Mouse (Mus musculus) heart, embryonic 15.5 days (tissue): ENCODE results near the gene Gosr1. TPM values are rescaled to one million over a fixed set of nuclear protein-coding genes. Genes with fewer than 3 reads are reported as not detected.
"Not testable (repeated sequence)": the region's sequence is repeated elsewhere in the genome, so short reads cannot be mapped to it uniquely, and the experiment has no call there.

Source experiments
- ATAC-seq: fragments of 200-750 bp; cut with Nextera tagmentation; replicated peaks from 2 replicates; pipeline ENCODE4 v1.8.0; 2017; ENCODE audit warnings: low read depth, moderate TSS enrichment; ENCODE audit not compliant: insufficient number of reproducible peaks, insufficient read depth, low FRiP score
- H3K27ac ChIP-seq: fragments of 300-500 bp; sonication (generic); 2 replicates; pipeline ENCODE4 v1.5.1; 2015; ENCODE audit warnings: mild to moderate bottlenecking, inconsistent platforms
- H3K27me3 ChIP-seq: fragments of 300-500 bp; sonication (generic); 2 replicates; pipeline ENCODE4 v1.6.1; 2015; ENCODE audit warnings: inconsistent platforms
- H3K36me3 ChIP-seq: fragments of 300-500 bp; sonication (generic); 2 replicates; pipeline ENCODE4 v1.6.1; 2015; ENCODE audit warnings: mild to moderate bottlenecking, inconsistent platforms
- H3K4me1 ChIP-seq: fragments of 300-500 bp; sonication (generic); replicated peaks from 2 replicates; pipeline ENCODE4 v1.6.1; 2015; ENCODE audit warnings: inconsistent platforms
- H3K4me2 ChIP-seq: fragments of 300-500 bp; sonication (generic); 2 replicates; pipeline ENCODE4 v1.6.1; 2015; ENCODE audit warnings: inconsistent platforms, mild to moderate bottlenecking, moderate library complexity
- H3K4me3 ChIP-seq: fragments of 300-500 bp; sonication (generic); 2 replicates; pipeline ENCODE4 v1.5.1; 2015; ENCODE audit warnings: mild to moderate bottlenecking, inconsistent platforms
- H3K9ac ChIP-seq: fragments of 300-500 bp; sonication (generic); 2 replicates; pipeline ENCODE4 v1.6.1; 2015; ENCODE audit warnings: mild to moderate bottlenecking, inconsistent platforms
- H3K9me3 ChIP-seq: fragments of 300-500 bp; sonication (generic); replicated peaks from 2 replicates; pipeline ENCODE4 v1.6.1; 2016; ENCODE audit warnings: inconsistent platforms
- WGBS: fragments of 180-500 bp; shearing (Covaris S2); methylation state at CpG from one replicate; pipeline ENCODE4 v1.1.7; 2015; ENCODE audit warnings: mixed read lengths; 5-methylcytosine and 5-hydroxymethylcytosine counted together
- polyA plus RNA-seq: library from polyadenylated mRNA; unstranded; fragments of >200 nt; fragmentation: Nextera tagmentation; extraction: Ambion mirVana; gene quantifications from 2 replicates; pipeline ENCODE4 v1.2.1, GENCODE M21; 2015

Gene Gosr1
- 14.9 and 19.6 TPM in 2 replicates for polyA plus RNA-seq

- H3K9ac ChIP-seq = peak within 1 kb of the TSS; percentile 89
- peak within 1 kb of the TSS; percentile 90 for H3K27ac ChIP-seq
- peaks cover 4% of the 10 kb centered on the region; the same call in 1 of the 2 replicates for H3K27me3 ChIP-seq
- H3K4me2 ChIP-seq = peak within 1 kb of the TSS; percentile 76
- H3K9me3 ChIP-seq = no peaks in the 10 kb centered on the region
- ATAC-seq = peak; percentile 96
- H3K4me1 ChIP-seq = peaks cover 3% of the 10 kb centered on the region; the same call in 1 of the 2 replicates
- peak within 1 kb of the TSS; percentile 97 for H3K4me3 ChIP-seq
- under 1% methylated on average over 28 of the region's 28 CpGs for WGBS
- peaks cover 28% of the 10 kb centered on the region for H3K36me3 ChIP-seq
These were observed at the start of gene Gosr1 for GRCm38 (mm10) chr11:76763053-76763740. Gene Gosr1, minus strand, starts transcription at chr11:76763579.

GRCm38 (mm10) chr11:76810706-76811495 is 47.5 kb upstream of the Gosr1 start:
- no peak overlapping the region for H3K4me2 ChIP-seq
- no peak overlapping the region for H3K9ac ChIP-seq
- no peaks in the 10 kb centered on the region for H3K9me3 ChIP-seq
- H3K27me3 ChIP-seq = no peaks in the 10 kb centered on the region
- no peak overlapping the region for H3K27ac ChIP-seq
- 81% methylated on average over 9 of the region's 9 CpGs for WGBS
- H3K4me3 ChIP-seq = no peak overlapping the region
- peaks cover 40% of the 10 kb centered on the region for H3K36me3 ChIP-seq
- H3K4me1 ChIP-seq = peaks cover 15% of the 10 kb centered on the region
- no peak for ATAC-seq

- 33% methylated on average over 3 of the region's 3 CpGs for WGBS
- no peak overlapping the region for H3K4me2 ChIP-seq
- no peak; the same call in 1 of the 2 replicates for ATAC-seq
- no peaks in the 10 kb centered on the region for H3K27me3 ChIP-seq
- peaks cover 15% of the 10 kb centered on the region for H3K4me1 ChIP-seq
- H3K27ac ChIP-seq = peak overlapping the region; percentile 65
- no peak overlapping the region for H3K4me3 ChIP-seq
- H3K9ac ChIP-seq = no peak overlapping the region
- peaks cover 52% of the 10 kb centered on the region for H3K36me3 ChIP-seq
- H3K9me3 ChIP-seq = no peaks in the 10 kb centered on the region
These were observed 46.1 kb upstream of the Gosr1 start for GRCm38 (mm10) chr11:76809450-76809849.

GRCm38 (mm10) chr11:76808550-76808949 is 45.2 kb upstream of the Gosr1 start:
- 93% methylated on average over 7 of the region's 7 CpGs for WGBS
- H3K9ac ChIP-seq = no peak overlapping the region

GRCm38 (mm10) chr11:76807007-76807679 is 43.8 kb upstream of the Gosr1 start:
- Histone ChIP-seq H3K4me1 (peaks cover 15% of the 10 kb centered on the region), H3K4me2 (no peak overlapping the region), H3K4me3 (no peak overlapping the region), H3K9ac (no peak overlapping the region), H3K27ac (no peak overlapping the region), H3K27me3 (no peaks in the 10 kb centered on the region), H3K9me3 (no peaks in the 10 kb centered on the region), H3K36me3 (peaks cover 43% of the 10 kb centered on the region)
- 95% methylated on average over 3 of the region's 3 CpGs for WGBS
- no peak for ATAC-seq

More at GRCm38 (mm10) chr11:76808550-76808949, 45.2 kb upstream of the Gosr1 start:
- peaks cover 15% of the 10 kb centered on the region for H3K4me1 ChIP-seq
- no peak for ATAC-seq
- H3K27me3 ChIP-seq = no peaks in the 10 kb centered on the region
- no peak overlapping the region for H3K4me3 ChIP-seq
- H3K9me3 ChIP-seq = no peaks in the 10 kb centered on the region
- H3K4me2 ChIP-seq = no peak overlapping the region
- no peak overlapping the region for H3K27ac ChIP-seq
- H3K36me3 ChIP-seq = peaks cover 48% of the 10 kb centered on the region

- Histone ChIP-seq H3K9me3 (no peaks in the 10 kb centered on the region), H3K36me3 (peaks cover 51% of the 10 kb centered on the region), H3K27ac (no peak overlapping the region), H3K4me1 (peaks cover 15% of the 10 kb centered on the region), H3K9ac (no peak overlapping the region), H3K27me3 (no peaks in the 10 kb centered on the region), H3K4me2 (no peak overlapping the region), H3K4me3 (no peak overlapping the region)
- 77% methylated on average over 4 of the region's 4 CpGs for WGBS
- no peak for ATAC-seq
These were observed 42.6 kb upstream of the Gosr1 start for GRCm38 (mm10) chr11:76806026-76806425.

GRCm38 (mm10) chr11:76805072-76805471 is 41.7 kb upstream of the Gosr1 start:
- not testable (repeated sequence) for ATAC-seq
- H3K36me3 ChIP-seq = peaks cover 47% of the 10 kb centered on the region

GRCm38 (mm10) chr11:76803266-76803665 is 39.9 kb upstream of the Gosr1 start:
- H3K27ac ChIP-seq = no peak overlapping the region
- H3K4me1 ChIP-seq = peaks cover 5% of the 10 kb centered on the region; the same call in 1 of the 2 replicates
- no peak for ATAC-seq
- no peak overlapping the region for H3K9ac ChIP-seq
- WGBS = 90% methylated on average over 3 of the region's 3 CpGs
- no peaks in the 10 kb centered on the region for H3K9me3 ChIP-seq
- peaks cover 51% of the 10 kb centered on the region for H3K36me3 ChIP-seq
- no peak overlapping the region for H3K4me3 ChIP-seq
- H3K27me3 ChIP-seq = no peaks in the 10 kb centered on the region
- no peak overlapping the region for H3K4me2 ChIP-seq

More at GRCm38 (mm10) chr11:76805072-76805471, 41.7 kb upstream of the Gosr1 start:
- H3K27ac ChIP-seq, H3K9me3 ChIP-seq, H3K4me3 ChIP-seq, H3K4me2 ChIP-seq, H3K27me3 ChIP-seq, H3K9ac ChIP-seq: not testable (repeated sequence)
- H3K4me1 ChIP-seq = peaks cover 12% of the 10 kb centered on the region
- 91% methylated on average over 4 of the region's 4 CpGs for WGBS

- Histone ChIP-seq H3K4me1 (no peaks in the 10 kb centered on the region), H3K36me3 (peaks cover 53% of the 10 kb centered on the region), H3K4me2 (no peak overlapping the region), H3K9me3 (no peaks in the 10 kb centered on the region), H3K27me3 (no peaks in the 10 kb centered on the region), H3K27ac (no peak overlapping the region), H3K9ac (no peak overlapping the region), H3K4me3 (no peak overlapping the region)
- 87% methylated on average over 6 of the region's 6 CpGs for WGBS
- no peak for ATAC-seq
These were observed 33.9 kb upstream of the Gosr1 start for GRCm38 (mm10) chr11:76797236-76797635.

GRCm38 (mm10) chr11:76795326-76795725 is 31.9 kb upstream of the Gosr1 start:
- Histone ChIP-seq H3K27me3 (no peaks in the 10 kb centered on the region), H3K4me3 (no peak overlapping the region), H3K9me3 (no peaks in the 10 kb centered on the region), H3K4me2 (no peak overlapping the region), H3K27ac (no peak overlapping the region), H3K9ac (no peak overlapping the region), H3K36me3 (peaks cover 57% of the 10 kb centered on the region), H3K4me1 (no peaks in the 10 kb centered on the region)
- 89% methylated on average over 5 of the region's 5 CpGs for WGBS
- no peak for ATAC-seq

GRCm38 (mm10) chr11:76791331-76791730 is 28.0 kb upstream of the Gosr1 start:
- H3K27ac ChIP-seq = no peak overlapping the region
- no peaks in the 10 kb centered on the region for H3K4me1 ChIP-seq
- H3K36me3 ChIP-seq = peaks cover 58% of the 10 kb centered on the region
- no peak overlapping the region for H3K4me2 ChIP-seq
- no peak overlapping the region for H3K9ac ChIP-seq
- no peak overlapping the region for H3K4me3 ChIP-seq
- no peaks in the 10 kb centered on the region for H3K9me3 ChIP-seq
- ATAC-seq = no peak
- WGBS = 80% methylated on average over 7 of the region's 7 CpGs
- no peaks in the 10 kb centered on the region for H3K27me3 ChIP-seq
